ENCODE assay signal across 8 mouse cellular contexts in genomic region chr7:127800435-127801009, GRCm38 (mm10). TPM values are rescaled to one million over a fixed set of nuclear protein-coding genes. Genes with fewer than 3 reads are reported as not detected.
DNase-seq lines count a peak whose midpoint lies in the region; ATAC-seq and TF ChIP-seq lines count a peak whose summit lies in the region.

Hsd3b7 (plus strand) TSS chr7:127800604.

- H3K9me3 ChIP-seq in hindbrain, embryonic 12.5 days (replicated peaks): no peaks in the 10 kb centered on the region
- no peaks in the 10 kb centered on the region for H3K9me3 ChIP-seq in lung, postnatal 0 days (ENCODE audit: low read length)

- H3K4me1 ChIP-seq in hindbrain, embryonic 12.5 days: peaks cover 9% of the 10 kb centered on the region; the same call in 1 of the 2 replicates
- peaks cover 3% of the 10 kb centered on the region; the same call in 1 of the 2 replicates for H3K4me1 ChIP-seq in lung, postnatal 0 days (ENCODE audit: insufficient read depth, low read depth, low read length)

- no peaks in the 10 kb centered on the region for H3K27me3 ChIP-seq in Patski
- H3K27me3 ChIP-seq in hindbrain, embryonic 12.5 days: no peaks in the 10 kb centered on the region
- H3K27me3 ChIP-seq in lung, postnatal 0 days (replicated peaks; ENCODE audit: insufficient read depth, low read length): no peaks in the 10 kb centered on the region

- WGBS in hindbrain, embryonic 12.5 days: 28% methylated on average over 6 of the region's 6 CpGs
- WGBS in lung, postnatal 0 days: 17% methylated on average over 6 of the region's 6 CpGs

- 0 out of 2 replicates have a peak within 1 kb of the TSS, but pooled peaks have one; percentile 9 for H3K9ac ChIP-seq in hindbrain, embryonic 12.5 days
- H3K9ac ChIP-seq in lung, postnatal 0 days (replicated peaks; ENCODE audit: low read depth): peak within 1 kb of the TSS; percentile 20; the same call in 1 of the 2 replicates

- H3K36me3 ChIP-seq in hindbrain, embryonic 12.5 days: peaks cover 64% of the 10 kb centered on the region
- peaks cover 37% of the 10 kb centered on the region for H3K36me3 ChIP-seq in lung, postnatal 0 days (ENCODE audit: insufficient read depth, low read length)

- CTCF ChIA-PET in Patski (lab: Charles Lee): interaction anchor here (0.7 to 1.7 kb wide), 13 partner anchors 8 to 119 kb away, joined by 3 to 5 read pairs (median 3); partner anchors contain the start of genes Gm21974 and Vkorc1

- peak; percentile 74 for ATAC-seq in Patski
- peak; percentile 73 for ATAC-seq in hindbrain, embryonic 12.5 days (ENCODE audit: low FRiP score)
- ATAC-seq in lung, postnatal 0 days: peak; percentile 98

- DNase-seq in Patski (ENCODE audit: low read depth, low spot score): peak; percentile 38
- peak; percentile 94 to 97 for DNase-seq in cerebellum, postnatal 14 days
- peak; percentile 74 to 87 for DNase-seq in frontal cortex, postnatal 14 days (ENCODE audit: low spot score in 2 of 2)
- DNase-seq in layer of hippocampus, postnatal 10 days (ENCODE audit: low spot score in 2 of 2): peak; percentile 94 to 96
- DNase-seq in lung, postnatal 0 days (ENCODE audit: low spot score): peak; percentile 97
- peak; percentile 84 for DNase-seq in ovary, postnatal 10 days (ENCODE audit: low spot score)
- peak; percentile 69 for DNase-seq in thymus, postnatal 0 days (ENCODE audit: low spot score)

- TF ChIP-seq EP300 in lung, postnatal 0 days (IDR thresholded peaks at IDR 0.05): peak; percentile 82

- peak within 1 kb of the TSS; percentile 34; the same call in 1 of the 2 replicates for H3K4me2 ChIP-seq in hindbrain, embryonic 12.5 days (replicated peaks)
- H3K4me2 ChIP-seq in lung, postnatal 0 days (replicated peaks; ENCODE audit: low read depth, low read length): peak within 1 kb of the TSS; percentile 54

- H3K4me3 ChIP-seq in hindbrain, embryonic 12.5 days: peak within 1 kb of the TSS; percentile 3; the same call in 1 of the 2 replicates
- peak within 1 kb of the TSS; percentile 16; the same call in 1 of the 2 replicates for H3K4me3 ChIP-seq in lung, postnatal 0 days (ENCODE audit: low read depth, low read length)

- TF ChIP-seq CTCF in Patski (IDR thresholded peaks at IDR 0.05): no peak
- peak; percentile 98 for TF ChIP-seq CTCF in lung, postnatal 0 days (IDR thresholded peaks at IDR 0.05)

- H3K27ac ChIP-seq in hindbrain, embryonic 12.5 days: 0 out of 2 replicates have a peak within 1 kb of the TSS, but pooled peaks have one; percentile 13
- H3K27ac ChIP-seq in lung, postnatal 0 days (ENCODE audit: low read length): peak within 1 kb of the TSS; percentile 68

- POLR2A ChIA-PET in Patski (lab: Charles Lee): interaction anchor here (1.0 to 1.3 kb wide), 2 partner anchors 31 to 41 kb away, joined by 3 to 4 read pairs; partner anchors contain the start of gene Orai3

- in situ Hi-C loops in Patski (cut with MboI; ENCODE audit: low pct_unique_long_range_greater_than_20kb): no loop called here

RNA-seq across cellular contexts. Expression of gene Hsd3b7, which starts in this region (rescaled TPM):
- polyA plus RNA-seq in Patski (2021): 30.1 TPM
- 8.6 and 8.8 TPM in 2 replicates for polyA plus RNA-seq in hindbrain, embryonic 12.5 days (2016; fragmentation: Nextera tagmentation; extraction: Ambion mirVana)
- 1 to 10 TPM; 4.8 to 5.1 TPM for total RNA-seq in layer of hippocampus, postnatal 10 days (2021)
- polyA plus RNA-seq in lung, postnatal 0 days (2015; fragmentation: Nextera tagmentation; extraction: Ambion mirVana): 52.8 and 55.8 TPM in 2 replicates
- 8.7 and 10.4 TPM in 2 replicates for polyA plus RNA-seq in thymus, postnatal 0 days (2015; fragmentation: Nextera tagmentation; extraction: Ambion mirVana)

Comparison
In these comparisons a context has a peak if more than half of its experiments do, and no peak if none do; other contexts are left out.
1. Peak in every context shown above with its lines: DNase-seq, ATAC-seq, H3K4me3 ChIP-seq and H3K27ac ChIP-seq.
2. DNase-seq: peak in every context shown above with its lines; median percentile 97 in lung, postnatal 0 days; 96 in cerebellum, postnatal 14 days; 95 in layer of hippocampus, postnatal 10 days; 84 in ovary, postnatal 10 days; 80 in frontal cortex, postnatal 14 days; 69 in thymus, postnatal 0 days; 38 in Patski.